Mouse (Mus musculus) heart, postnatal 36 days (tissue): Measurements from ENCODE around the gene Stkld1. TPM values are rescaled to one million over a fixed set of nuclear protein-coding genes. Genes with fewer than 3 reads are reported as not detected.
"Not testable (repeated sequence)": the region's sequence is repeated elsewhere in the genome, so short reads cannot be mapped to it uniquely, and the experiment has no call there.

Experiments
- DNase-seq, 2 experiments: peaks; one replicate each; pipeline ENCODE4 v3.0.0; 2021 to 2022
- intact Hi-C: fragments of 180-260 bp; cut with DNase I; formaldehyde crosslinking; loops from one replicate; pipeline ENCODE4 v1.15.1; 2025
- total RNA-seq, 2 experiments: library from RNA; stranded (reverse); gene quantifications; 2 replicates each; pipeline ENCODE4 v1.2.3; 2021

Gene Stkld1
- total RNA-seq: not detected

GRCm38 (mm10) chr2:26933304-26934055 lies at the start of gene Stkld1, which contains the start of gene Surf4:
TSS of gene Stkld1 (plus strand) at chr2:26934047.
TSS of gene Surf4 (minus strand) at chr2:26933928.
- intact Hi-C loops: loop anchor here (2.0 to 10.0 kb wide), 4 partner anchors 17 to 301 kb away; partner anchors contain the start of genes Surf1 and Surf2
- peak; percentile 91 to 92 for DNase-seq

- DNase-seq, intact Hi-C loops: not testable (repeated sequence)
Observed at GRCm38 (mm10) chr2:26885541-26885940, 48.3 kb upstream of the Stkld1 start.

- DNase-seq, intact Hi-C loops: not testable (repeated sequence)
Observed at GRCm38 (mm10) chr2:26886170-26886569, 47.7 kb upstream of the Stkld1 start.

- intact Hi-C loops: no loop called here
- no peak for DNase-seq
Observed at GRCm38 (mm10) chr2:26895898-26896297, 37.9 kb upstream of the Stkld1 start.

- intact Hi-C loops: loop anchor here (5.0 to 10.0 kb wide), 3 partner anchors 258 to 1398 kb away; partner anchors contain the start of genes Brd3os, C8g and Fbxw5
- DNase-seq: no peak
Observed at GRCm38 (mm10) chr2:26900731-26901130, 33.1 kb upstream of the Stkld1 start.

GRCm38 (mm10) chr2:26901834-26902400 lies 31.9 kb upstream of the Stkld1 start:
- intact Hi-C loops: loop anchor here (2.0 to 10.0 kb wide), 4 partner anchors 63 to 1400 kb away; partner anchors contain the start of genes Brd3os, C8g, Fbxw5 and Rexo4
- DNase-seq: no peak

- intact Hi-C loops: loop anchor here (2.0 to 10.0 kb wide), 4 partner anchors 62 to 1400 kb away; partner anchors contain the start of genes Brd3os, C8g, Fbxw5 and Rexo4
- DNase-seq: peak; percentile 91 to 92
Observed at GRCm38 (mm10) chr2:26902467-26903220, 31.2 kb upstream of the Stkld1 start, which contains the start of gene Surf6. TSS of gene Surf6 (minus strand) at chr2:26902879.

- DNase-seq: no peak
- intact Hi-C loops: loop anchor here (2.0 to 10.0 kb wide), 4 partner anchors 61 to 1401 kb away; partner anchors contain the start of genes Brd3os, C8g, Fbxw5 and Rexo4
Observed at GRCm38 (mm10) chr2:26903311-26903710, 30.5 kb upstream of the Stkld1 start.

- DNase-seq: no peak
- intact Hi-C loops: loop anchor here (10.0 kb wide), 1 partner anchor 539 kb away; the partner anchor contains the start of gene Brd3os
Observed at GRCm38 (mm10) chr2:26905936-26906335, 27.9 kb upstream of the Stkld1 start.

- no peak for DNase-seq
- intact Hi-C loops: loop anchor here (10.0 kb wide), 1 partner anchor 538 kb away; the partner anchor contains the start of gene Brd3os
Observed at GRCm38 (mm10) chr2:26906431-26906830, 27.4 kb upstream of the Stkld1 start.

- DNase-seq: no peak
- intact Hi-C loops: loop anchor here (10.0 kb wide), 1 partner anchor 538 kb away; the partner anchor contains the start of gene Brd3os
Observed at GRCm38 (mm10) chr2:26907109-26907508, 26.7 kb upstream of the Stkld1 start.

- intact Hi-C loops: loop anchor here (10.0 kb wide), 1 partner anchor 536 kb away; the partner anchor contains the start of gene Brd3os
- no peak for DNase-seq
Observed at GRCm38 (mm10) chr2:26908710-26909386, 25.0 kb upstream of the Stkld1 start.

GRCm38 (mm10) chr2:26909387-26909784 lies 24.5 kb upstream of the Stkld1 start:
- no peak for DNase-seq
- intact Hi-C loops: loop anchor here (10.0 kb wide), 1 partner anchor 535 kb away; the partner anchor contains the start of gene Brd3os

GRCm38 (mm10) chr2:26910124-26910993 lies 23.5 kb upstream of the Stkld1 start, which contains the start of the genes Med22 and Rpl7a:
TSS of gene Med22 (minus strand) at chr2:26910677.
TSS of gene Rpl7a (plus strand) at chr2:26910764.
- peak; percentile 100 for DNase-seq
- intact Hi-C loops: loop anchor here (10.0 kb wide), 1 partner anchor 1674 kb away; the partner anchor contains the start of gene Gtf3c5

GRCm38 (mm10) chr2:26910994-26911765 lies 22.7 kb upstream of the Stkld1 start:
- intact Hi-C loops: loop anchor here (10.0 kb wide), 1 partner anchor 1674 kb away; the partner anchor contains the start of gene Gtf3c5
- DNase-seq: no peak

GRCm38 (mm10) chr2:26912253-26912770 lies 21.5 kb upstream of the Stkld1 start:
- DNase-seq: peak in 1 of 2 experiments; percentile 1
- intact Hi-C loops: loop anchor here (10.0 kb wide), 1 partner anchor 1672 kb away; the partner anchor contains the start of gene Gtf3c5
